Mouse (Mus musculus) lung, adult 10 weeks (tissue): ENCODE results near the gene Syn1. TPM values are rescaled to one million over a fixed set of nuclear protein-coding genes. Genes with fewer than 3 reads are reported as not detected.

Experiments
- polyA plus RNA-seq: library from polyadenylated mRNA; stranded (reverse); fragments of 350-450 nt; fragmentation: Illumina TruSeq; extraction: RNeasy Lipid Tissue Mini Kit (QIAGEN cat#74804); gene quantifications from one replicate; pipeline ENCODE4 v1.2.3, GENCODE M21; 2014; ENCODE audit warnings: low read depth, low replicate concordance; ENCODE audit not compliant: insufficient read depth

Gene Syn1
- polyA plus RNA-seq: 0.33 TPM

GRCm38 (mm10) chrX:20920844-20921364, at the start of gene Syn1:
Syn1 (minus strand) TSS chrX:20921004.

GRCm38 (mm10) chrX:20961477-20962378, 40.9 kb upstream of the Syn1 start, which contains the start of gene Uxt:
Uxt (minus strand) TSS chrX:20962017.

GRCm38 (mm10) chrX:20950191-20950880, 29.5 kb upstream of the Syn1 start, which contains the start of gene Elk1:
Elk1 (minus strand) TSS chrX:20950608.

GRCm38 (mm10) chrX:20931364-20931763, 10.6 kb upstream of the Syn1 start, which contains the start of gene Cfp:
Cfp (minus strand) TSS chrX:20931555.

GRCm38 (mm10) chrX:20869962-20870513, 50.8 kb downstream of the Syn1 start, which contains the start of gene Timp1:
Timp1 (plus strand) TSS chrX:20870166.

Other genes with a start within 250 kb of the Syn1 start
- 45.6 TPM for gene Cdk16, start 233.1 kb downstream of the Syn1 start, polyA plus RNA-seq
- gene Usp11, start 217.1 kb downstream of the Syn1 start, polyA plus RNA-seq: 5.2 TPM
- 49.2 TPM for gene Araf, start 123.2 kb downstream of the Syn1 start, polyA plus RNA-seq
- 19.8 TPM for gene Timp1, start 50.8 kb downstream of the Syn1 start, polyA plus RNA-seq
- 32.9 TPM for gene Cfp, start 10.6 kb upstream of the Syn1 start, polyA plus RNA-seq
- 3.6 TPM for gene Elk1, start 29.6 kb upstream of the Syn1 start, polyA plus RNA-seq
- 43.8 TPM for gene Uxt, start 41.0 kb upstream of the Syn1 start, polyA plus RNA-seq
- 2.5 TPM for gene Zfp182, start 141.3 kb upstream of the Syn1 start, polyA plus RNA-seq
- not detected for gene Spaca5, start 147.4 kb upstream of the Syn1 start, polyA plus RNA-seq
- gene Zfp300, start 168.5 kb upstream of the Syn1 start, polyA plus RNA-seq: 0.39 TPM
- gene Ssxa1, start 194.8 kb upstream of the Syn1 start, polyA plus RNA-seq: not detected